Mouse (Mus musculus) ovary, adult 10 weeks (tissue): ENCODE data around the gene Zyx. TPM values are rescaled to one million over a fixed set of nuclear protein-coding genes. Genes with fewer than 3 reads are reported as not detected.

Experiments
- polyA plus RNA-seq: library from polyadenylated mRNA; stranded (reverse); fragments of 350-450 nt; fragmentation: Illumina TruSeq; extraction: RNeasy Lipid Tissue Mini Kit (QIAGEN cat#74804); gene quantifications from one replicate; pipeline ENCODE4 v1.2.3, GENCODE M21; 2014

The Zyx gene
- polyA plus RNA-seq = 2.1 TPM

DNA sequence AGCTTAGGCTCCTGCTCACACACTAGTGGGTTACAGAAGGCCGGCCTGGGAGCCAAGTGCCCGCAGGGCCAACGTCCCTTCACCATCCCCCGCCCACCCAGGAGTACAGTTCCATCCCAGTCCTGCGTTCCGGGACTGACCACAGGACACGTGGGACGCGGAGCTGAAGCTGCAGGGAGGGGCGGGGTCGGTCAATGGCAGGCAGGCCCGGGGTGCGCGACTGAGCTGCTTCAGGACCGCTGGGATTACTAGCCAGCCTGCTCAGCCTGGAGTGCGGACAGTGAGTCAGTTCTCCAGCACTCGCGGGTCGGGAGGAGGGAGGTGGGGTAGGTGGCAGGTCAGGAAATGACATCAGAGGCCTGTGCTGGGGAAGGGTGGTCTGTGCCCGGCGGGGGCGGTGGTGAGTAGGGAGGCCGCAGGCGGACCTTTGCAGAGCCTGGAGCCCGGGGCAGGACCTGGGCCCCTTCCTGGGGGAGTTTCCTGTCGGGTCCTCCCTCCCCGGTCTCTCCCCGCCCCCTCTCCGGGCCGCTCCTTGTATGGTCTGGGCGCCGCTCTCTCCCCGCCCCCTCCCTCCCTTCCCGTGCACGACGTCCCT is at the start of gene Zyx:
Gene Zyx, plus strand, starts transcription at position 205 of the 595 bp plus-strand sequence.

DNA sequence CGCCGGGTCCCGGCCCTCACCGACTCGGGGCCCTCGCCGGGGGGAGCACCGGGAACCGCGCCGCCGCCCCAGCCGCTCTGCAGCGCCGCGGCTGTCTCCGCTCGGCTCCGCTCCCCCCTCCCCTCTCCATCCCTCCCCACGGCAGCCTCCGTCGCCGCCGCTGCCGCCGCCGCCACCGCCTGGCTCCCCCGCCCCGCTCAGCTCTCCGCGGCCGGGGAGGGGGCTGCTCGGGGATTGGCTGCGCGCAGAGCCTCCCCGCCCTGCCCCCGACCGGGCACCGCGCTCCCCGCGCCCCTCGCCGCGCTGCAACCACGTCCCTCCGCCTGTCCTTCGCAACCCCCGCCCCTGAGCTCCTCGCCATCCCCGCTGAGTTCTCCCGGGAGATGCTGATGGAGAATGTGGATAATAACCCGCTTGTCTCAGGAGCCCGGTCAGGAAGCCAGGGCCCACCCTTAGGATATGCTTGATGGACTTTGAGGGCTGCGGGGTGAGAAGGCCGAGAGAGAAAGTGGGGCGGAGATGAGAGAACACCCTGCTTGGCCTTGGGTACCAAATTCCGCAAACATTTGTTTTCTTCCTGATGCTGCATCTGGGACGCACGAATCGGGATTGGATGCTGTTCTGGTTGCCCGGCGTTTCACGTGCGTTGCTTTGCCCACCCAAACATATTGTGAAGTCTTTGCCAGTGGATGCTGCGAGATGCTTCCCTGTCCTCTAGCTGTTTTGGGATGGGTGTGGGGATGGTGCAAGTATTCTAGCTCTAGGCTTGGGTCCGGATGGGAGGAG is 24.8 kb upstream of the Zyx start, which contains the start of gene Fam131b:
Gene Fam131b, minus strand, starts transcription at position 162 of the 786 bp plus-strand sequence.

DNA sequence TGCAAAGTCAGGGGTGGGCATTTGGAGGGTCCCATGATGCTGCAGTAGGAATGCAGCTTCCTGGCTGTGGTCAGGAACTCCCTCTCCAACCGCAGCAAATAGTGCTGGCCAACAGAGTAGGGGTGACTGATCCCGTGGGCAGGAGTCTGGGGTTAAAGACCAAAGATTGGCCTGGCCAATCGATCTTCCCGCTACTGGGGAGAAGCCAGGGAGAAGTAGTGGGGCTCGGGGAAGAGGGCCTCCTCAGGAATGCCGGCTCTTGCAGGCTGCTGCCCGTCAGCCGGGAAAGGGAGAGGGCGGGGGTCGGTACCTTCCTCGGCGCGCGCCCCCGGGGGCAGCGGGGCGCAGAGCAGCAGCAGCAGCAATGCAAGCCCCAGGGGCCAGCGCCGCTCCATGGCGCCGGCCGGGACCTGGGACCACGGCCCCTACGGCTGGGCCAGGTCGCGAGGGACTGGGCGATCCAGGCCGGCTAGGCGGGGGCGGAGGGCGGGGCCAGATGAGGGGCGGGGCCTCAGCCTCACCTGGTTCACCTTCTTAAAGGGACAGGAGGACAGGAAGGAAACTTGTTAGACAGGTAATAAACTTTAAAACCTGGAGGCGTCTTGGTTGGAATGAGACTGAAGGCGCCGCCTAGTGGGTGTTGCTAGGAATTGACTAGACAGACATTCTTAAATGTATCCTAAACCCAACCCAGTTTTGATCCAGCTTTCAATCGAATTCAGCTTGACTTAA is 23.6 kb downstream of the Zyx start, which contains the start of gene Epha1:
Gene Epha1, minus strand, starts transcription at position 453 of the 732 bp plus-strand sequence.

GRCm38 (mm10) chr6:42399938-42400337 is 50.5 kb downstream of the Zyx start, which contains the start of gene Tas2r143:
Gene Tas2r143 (plus strand): TSS chr6:42400238.

DNA sequence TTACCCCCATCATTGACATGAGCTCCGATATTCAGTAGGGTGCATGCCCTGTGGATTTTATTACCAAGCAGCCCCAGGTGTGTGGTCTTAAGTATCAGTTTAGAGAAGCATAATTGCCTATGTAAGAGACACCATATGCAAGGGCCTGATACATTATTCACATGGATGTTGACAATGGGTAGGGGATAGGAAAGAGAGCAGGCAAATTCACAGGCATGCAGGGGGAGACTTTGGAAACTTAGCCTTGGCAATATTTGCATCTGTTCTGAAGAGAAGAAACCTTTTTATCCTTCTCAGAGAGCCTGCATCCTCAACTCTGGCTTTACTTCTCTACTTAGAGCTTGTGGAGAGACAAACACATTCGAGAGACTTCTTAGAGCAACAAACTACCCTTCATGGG is 55.7 kb downstream of the Zyx start, which contains the start of gene Tas2r135:
Gene Tas2r135, plus strand, starts transcription at position 301 of the 400 bp plus-strand sequence.

Other genes starting within 250 kb of the Zyx start
- gene Tas2r139, start 208.7 kb upstream of the Zyx start, polyA plus RNA-seq = not detected
- gene Tas2r144, start 134.3 kb upstream of the Zyx start, polyA plus RNA-seq = not detected
- 17.2 TPM for gene Gstk1, start 103.7 kb upstream of the Zyx start, polyA plus RNA-seq
- gene Tmem139, start 87.7 kb upstream of the Zyx start, polyA plus RNA-seq = 0.71 TPM
- gene Casp2, start 84.6 kb upstream of the Zyx start, polyA plus RNA-seq = 72.2 TPM
- gene Clcn1, start 62.9 kb upstream of the Zyx start, polyA plus RNA-seq = 0.11 TPM
- 0.11 TPM for gene Fam131b, start 25.0 kb upstream of the Zyx start, polyA plus RNA-seq
- gene Epha1, start 23.6 kb downstream of the Zyx start, polyA plus RNA-seq = 0.20 TPM
- not detected for gene Tas2r143, start 50.6 kb downstream of the Zyx start, polyA plus RNA-seq
- not detected for gene Tas2r135, start 55.8 kb downstream of the Zyx start, polyA plus RNA-seq
- not detected for gene Tas2r126, start 84.9 kb downstream of the Zyx start, polyA plus RNA-seq
- gene Olfr458, start 115.6 kb downstream of the Zyx start, polyA plus RNA-seq = not detected
- gene Olfr457, start 126.7 kb downstream of the Zyx start, polyA plus RNA-seq = not detected
- gene Olfr456, start 137.6 kb downstream of the Zyx start, polyA plus RNA-seq = not detected
- gene Olfr455, start 198.0 kb downstream of the Zyx start, polyA plus RNA-seq = not detected
- gene Tcaf3, start 248.1 kb downstream of the Zyx start, polyA plus RNA-seq = not detected